Mouse (Mus musculus): Measurements from ENCODE around the gene Il3ra. TPM values are rescaled to one million over a fixed set of nuclear protein-coding genes. Genes with fewer than 3 reads are reported as not detected.

Il3ra gene
- total RNA-seq, 1 experiment: 5.8 TPM

- peak; percentile 87 for DNase-seq (ENCODE audit: low read depth, low spot score)
Measured at GRCm38 (mm10) chr14:14345113-14345871, 783 bp upstream of the Il3ra start.

GRCm38 (mm10) chr14:14346813-14347100 lies 682 bp downstream of the Il3ra start:
- Histone ChIP-seq H3K4me1 (ENCODE audit: control insufficient read depth in 2 of 2, insufficient read depth in 2 of 2, low read length in 2 of 2, poor library complexity in 1 of 2) (no peaks in the 10 kb centered on the region), H3K4me3 (ENCODE audit: insufficient read depth in 1 of 2, low read depth in 1 of 2, low read length in 2 of 2, poor library complexity in 1 of 2, severe bottlenecking in 1 of 2) (peak overlapping the region; percentile 64 to 76), H3K27ac (ENCODE audit: insufficient read depth, low read depth, low read length, poor library complexity, severe bottlenecking) (peak overlapping the region; percentile 37), H3K9me3 (ENCODE audit: control insufficient read depth, insufficient read depth, low read depth, low read length) (no peaks in the 10 kb centered on the region), H3K36me3 (ENCODE audit: control insufficient read depth, insufficient read depth, low read length, poor library complexity, severe bottlenecking) (peaks cover 24% of the 10 kb centered on the region; the same call in 1 of the 2 replicates), H3K9ac (ENCODE audit: insufficient read depth, low read depth, low read length, poor library complexity, severe bottlenecking) (peak overlapping the region; percentile 58)
- TF ChIP-seq MAFK (IDR thresholded peaks at IDR 0.05; ENCODE audit: insufficient read depth, low read depth, low read length): no peak
- TF ChIP-seq ZC3H11A (IDR thresholded peaks at IDR 0.05; ENCODE audit: borderline replicate concordance, low read depth, low read length): no peak
- TF ChIP-seq CHD2 (IDR thresholded peaks at IDR 0.05; ENCODE audit: low read depth, low read length): no peak
- TF ChIP-seq ZNF384 (IDR thresholded peaks at IDR 0.05; ENCODE audit: low read depth, low read length): no peak
- no peak for TF ChIP-seq HCFC1 (IDR thresholded peaks at IDR 0.05; ENCODE audit: borderline replicate concordance, insufficient read depth, low read length)
- in situ Hi-C loops (cut with MboI; ENCODE audit: low sequenced_read_pairs in 2 of 2, unreplicated experiment in 2 of 2): no loop called here
- DNase-seq (ENCODE audit: low read depth, low spot score): no peak

More at GRCm38 (mm10) chr14:14345113-14345871, 783 bp upstream of the Il3ra start:
- in situ Hi-C loops (cut with MboI; ENCODE audit: low sequenced_read_pairs in 2 of 2, unreplicated experiment in 2 of 2): no loop called here
- no peak for TF ChIP-seq ZNF384 (IDR thresholded peaks at IDR 0.05; ENCODE audit: low read depth, low read length)
- no peak for TF ChIP-seq ZC3H11A (IDR thresholded peaks at IDR 0.05; ENCODE audit: borderline replicate concordance, low read depth, low read length)
- no peak for TF ChIP-seq MAFK (IDR thresholded peaks at IDR 0.05; ENCODE audit: insufficient read depth, low read depth, low read length)
- TF ChIP-seq HCFC1 (IDR thresholded peaks at IDR 0.05; ENCODE audit: borderline replicate concordance, insufficient read depth, low read length): no peak
- TF ChIP-seq CHD2 (IDR thresholded peaks at IDR 0.05; ENCODE audit: low read depth, low read length): no peak
- peaks cover 13% of the 10 kb centered on the region; the same call in 1 of the 2 replicates for H3K36me3 ChIP-seq (ENCODE audit: control insufficient read depth, insufficient read depth, low read length, poor library complexity, severe bottlenecking)
- peak overlapping the region; percentile 67 for H3K9ac ChIP-seq (ENCODE audit: insufficient read depth, low read depth, low read length, poor library complexity, severe bottlenecking)
- H3K9me3 ChIP-seq (ENCODE audit: control insufficient read depth, insufficient read depth, low read depth, low read length): no peaks in the 10 kb centered on the region
- peak overlapping the region; percentile 37; the same call in 1 of the 2 replicates for H3K27ac ChIP-seq (ENCODE audit: insufficient read depth, low read depth, low read length, poor library complexity, severe bottlenecking)
- H3K4me1 ChIP-seq (ENCODE audit: control insufficient read depth in 2 of 2, insufficient read depth in 2 of 2, low read length in 2 of 2, poor library complexity in 1 of 2): no peaks in the 10 kb centered on the region
- peak overlapping the region; percentile 64 to 76 for H3K4me3 ChIP-seq (ENCODE audit: insufficient read depth in 1 of 2, low read depth in 1 of 2, low read length in 2 of 2, poor library complexity in 1 of 2, severe bottlenecking in 1 of 2)

GRCm38 (mm10) chr14:14347151-14347835 lies 1.2 kb downstream of the Il3ra start:
- in situ Hi-C loops (cut with MboI; ENCODE audit: low sequenced_read_pairs in 2 of 2, unreplicated experiment in 2 of 2): no loop called here
- no peak for DNase-seq (ENCODE audit: low read depth, low spot score)
- Histone ChIP-seq H3K9ac (ENCODE audit: insufficient read depth, low read depth, low read length, poor library complexity, severe bottlenecking) (no peak overlapping the region), H3K4me3 (ENCODE audit: insufficient read depth in 1 of 2, low read depth in 1 of 2, low read length in 2 of 2, poor library complexity in 1 of 2, severe bottlenecking in 1 of 2) (no peak overlapping the region), H3K4me1 (ENCODE audit: control insufficient read depth in 2 of 2, insufficient read depth in 2 of 2, low read length in 2 of 2, poor library complexity in 1 of 2) (no peaks in the 10 kb centered on the region), H3K27ac (ENCODE audit: insufficient read depth, low read depth, low read length, poor library complexity, severe bottlenecking) (peak overlapping the region; percentile 74), H3K36me3 (ENCODE audit: control insufficient read depth, insufficient read depth, low read length, poor library complexity, severe bottlenecking) (peaks cover 26% of the 10 kb centered on the region; the same call in 1 of the 2 replicates), H3K9me3 (ENCODE audit: control insufficient read depth, insufficient read depth, low read depth, low read length) (no peaks in the 10 kb centered on the region)
- TF ChIP-seq ZNF384 (IDR thresholded peaks at IDR 0.05; ENCODE audit: low read depth, low read length) (no peak), ZC3H11A (IDR thresholded peaks at IDR 0.05; ENCODE audit: borderline replicate concordance, low read depth, low read length) (no peak), CHD2 (IDR thresholded peaks at IDR 0.05; ENCODE audit: low read depth, low read length) (no peak), MAFK (IDR thresholded peaks at IDR 0.05; ENCODE audit: insufficient read depth, low read depth, low read length) (no peak), HCFC1 (IDR thresholded peaks at IDR 0.05; ENCODE audit: borderline replicate concordance, insufficient read depth, low read length) (no peak)

GRCm38 (mm10) chr14:14347836-14348621 lies 2.0 kb downstream of the Il3ra start:
- DNase-seq (ENCODE audit: low read depth, low spot score): no peak
- peaks cover 26% of the 10 kb centered on the region; the same call in 1 of the 2 replicates for H3K36me3 ChIP-seq (ENCODE audit: control insufficient read depth, insufficient read depth, low read length, poor library complexity, severe bottlenecking)
- H3K27ac ChIP-seq (ENCODE audit: insufficient read depth, low read depth, low read length, poor library complexity, severe bottlenecking): peak overlapping the region; percentile 74; the same call in 1 of the 2 replicates
- in situ Hi-C loops (cut with MboI; ENCODE audit: low sequenced_read_pairs in 2 of 2, unreplicated experiment in 2 of 2): no loop called here
- H3K4me3 ChIP-seq (ENCODE audit: insufficient read depth in 1 of 2, low read depth in 1 of 2, low read length in 2 of 2, poor library complexity in 1 of 2, severe bottlenecking in 1 of 2): no peak overlapping the region
- peaks cover under 1% of the 10 kb centered on the region; the same call in 1 of the 2 replicates for H3K9me3 ChIP-seq (ENCODE audit: control insufficient read depth, insufficient read depth, low read depth, low read length)
- TF ChIP-seq CHD2 (IDR thresholded peaks at IDR 0.05; ENCODE audit: low read depth, low read length) (no peak), MAFK (IDR thresholded peaks at IDR 0.05; ENCODE audit: insufficient read depth, low read depth, low read length) (no peak; the same call in 1 of the 2 replicates), ZC3H11A (IDR thresholded peaks at IDR 0.05; ENCODE audit: borderline replicate concordance, low read depth, low read length) (no peak), ZNF384 (IDR thresholded peaks at IDR 0.05; ENCODE audit: low read depth, low read length) (no peak), HCFC1 (IDR thresholded peaks at IDR 0.05; ENCODE audit: borderline replicate concordance, insufficient read depth, low read length) (no peak)
- no peak overlapping the region for H3K9ac ChIP-seq (ENCODE audit: insufficient read depth, low read depth, low read length, poor library complexity, severe bottlenecking)
- no peaks in the 10 kb centered on the region for H3K4me1 ChIP-seq (ENCODE audit: control insufficient read depth in 2 of 2, insufficient read depth in 2 of 2, low read length in 2 of 2, poor library complexity in 1 of 2)

All from ES-E14 (cell line).